Mouse (Mus musculus) gastrocnemius, postnatal 4 days (tissue): ENCODE measurements around the gene Shc3. TPM values are rescaled to one million over a fixed set of nuclear protein-coding genes. Genes with fewer than 3 reads are reported as not detected.

Experiments used
- DNase-seq, 2 experiments: peaks; one replicate each; pipeline ENCODE4 v3.0.0; 2021 to 2022; ENCODE audit warnings: low spot score in 2 of 2, mixed read lengths in 2 of 2
- total RNA-seq, 2 experiments: library from RNA; stranded (reverse); gene quantifications; 2 replicates each; pipeline ENCODE4 v1.2.3; 2021

The Shc3 gene
- total RNA-seq, 2 experiments from 2014 or later = 3.8 to 3.9 TPM

GRCm38 (mm10) chr13:51387908-51388307, 181.3 kb downstream of the Shc3 start:
- DNase-seq = no peak

- DNase-seq = no peak
These were observed 184.3 kb downstream of the Shc3 start for GRCm38 (mm10) chr13:51384899-51385298.

GRCm38 (mm10) chr13:51381498-51381897, 187.7 kb downstream of the Shc3 start:
- DNase-seq = no peak

Other genes starting within 250 kb of the Shc3 start
- 10 to 100 TPM; 23.7 to 24.8 TPM for gene S1pr3, start 160.8 kb downstream of the Shc3 start, total RNA-seq
- 10 to 100 TPM; 22.3 to 26.5 TPM for gene Cks2, start 75.8 kb upstream of the Shc3 start, total RNA-seq
- 10 to 100 TPM; 14.9 to 17.6 TPM for gene Secisbp2, start 82.3 kb upstream of the Shc3 start, total RNA-seq
- gene Sema4d, start 224.3 kb upstream of the Shc3 start, total RNA-seq = 10 to 100 TPM; 75.1 to 92.5 TPM